Mouse (Mus musculus): ENCODE measurements at regions not wholly inside any gene's neighbourhood (a gene's known extent, or its start where the extent isn't known, plus 50 kb on each side); places are given as distances from the start of the nearest gene placed in this dataset.

- TF ChIP-seq CTCF (IDR thresholded peaks at IDR 0.05; ENCODE audit: low read depth, low read length), result no peak
- TF ChIP-seq POLR2A (IDR thresholded peaks at IDR 0.05; ENCODE audit: extremely low read depth, insufficient read depth, low read length), result no peak
These were observed 234.6 kb downstream of the 1700008P02Rik start for GRCm38 (mm10) chr3:6385669-6386068.

Data from liver, adult 2 months (tissue).